Mouse (Mus musculus) liver, adult 2 months (tissue): Measurements from ENCODE around the gene Acsl3.

ENCODE experiments used
- CTCF ChIP-seq: fragments of 200-500 bp; IDR thresholded peaks from 2 replicates; pipeline ENCODE4 v1.5.1; 2011; ENCODE audit warnings: low read depth, low read length, control low read depth
- POLR2A ChIP-seq: fragments of 200-500 bp; IDR thresholded peaks from 2 replicates; pipeline ENCODE4 v1.6.1; 2011; ENCODE audit warnings: low read length, control low read depth; ENCODE audit not compliant: insufficient read depth; ENCODE audit errors: extremely low read depth

GRCm38 (mm10) chr1:78702282-78702963 is 44.8 kb downstream of the Acsl3 start:
- TF ChIP-seq CTCF (no peak), POLR2A (no peak)
